Mouse (Mus musculus) embryo, embryonic 11.5 days (tissue): ENCODE data around the gene Olfr577.

Experiments
- DNase-seq: peaks from one replicate; pipeline ENCODE4 v3.0.0-alpha.2; 2012; ENCODE audit warnings: low read depth, low spot score

The Olfr577 gene

DNA sequence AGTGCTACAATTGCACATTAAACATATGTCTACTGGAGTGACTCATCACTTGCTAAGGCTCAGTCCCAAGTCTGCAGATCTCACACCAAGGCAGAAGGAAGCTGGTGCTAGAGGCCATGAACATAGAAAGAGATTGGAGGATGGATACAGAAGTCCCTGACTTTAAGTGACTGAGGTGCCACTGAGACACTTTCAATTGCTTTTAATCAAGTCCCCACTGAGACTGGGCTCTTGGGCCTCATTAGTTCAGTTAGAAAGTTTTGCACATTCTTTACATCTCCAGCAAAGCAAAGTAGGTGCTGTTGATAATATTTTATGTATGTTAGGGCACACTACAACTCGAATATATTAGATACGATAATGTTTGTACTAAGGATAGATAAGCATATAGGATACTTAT is at the start of gene Olfr577:
TSS of gene Olfr577 (minus strand) at position 101 of the 400 bp plus-strand sequence.
- no peak for DNase-seq

DNA sequence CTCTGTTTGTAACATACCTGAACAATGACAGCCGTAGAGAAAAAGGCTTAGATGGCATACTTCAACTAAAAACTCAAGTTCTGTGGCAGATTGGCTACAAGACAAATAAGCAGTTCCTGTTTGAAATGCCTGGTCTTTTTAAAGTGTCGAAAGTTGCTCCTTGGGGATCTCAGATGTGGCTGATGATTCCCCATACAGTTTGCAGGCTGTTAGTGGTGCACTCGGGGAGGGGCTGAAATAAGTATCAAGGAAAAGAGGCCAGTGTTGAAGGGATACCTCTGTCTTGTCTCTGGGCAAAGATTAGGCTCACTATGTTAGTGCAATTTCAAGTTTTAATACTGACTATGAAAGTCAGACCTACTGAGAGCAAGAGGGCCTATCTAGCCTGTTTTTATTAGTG is 13.5 kb upstream of the Olfr577 start, which contains the start of gene Olfr578:
TSS of gene Olfr578 (minus strand) at position 101 of the 400 bp plus-strand sequence.
- no peak for DNase-seq

DNA sequence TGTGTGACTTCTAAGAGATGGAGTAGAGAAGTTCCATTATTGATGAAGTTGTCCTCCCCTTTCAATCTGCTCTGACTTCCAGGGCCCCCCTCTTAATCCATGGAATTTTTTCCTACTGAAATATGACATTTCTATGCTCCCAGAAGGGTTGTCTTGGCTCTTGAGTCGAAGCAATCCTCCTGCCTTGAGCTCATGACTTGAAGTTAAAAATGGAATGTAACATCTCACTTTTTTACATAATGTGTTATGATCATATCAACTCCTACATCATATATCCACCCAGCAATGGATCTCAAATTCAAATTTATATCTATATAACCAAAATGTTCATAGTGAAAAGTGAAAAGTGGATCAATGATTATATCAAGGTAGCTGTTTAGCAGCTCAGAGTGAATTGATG is 1.3 kb downstream of the Olfr577 start:
- DNase-seq = no peak

DNA sequence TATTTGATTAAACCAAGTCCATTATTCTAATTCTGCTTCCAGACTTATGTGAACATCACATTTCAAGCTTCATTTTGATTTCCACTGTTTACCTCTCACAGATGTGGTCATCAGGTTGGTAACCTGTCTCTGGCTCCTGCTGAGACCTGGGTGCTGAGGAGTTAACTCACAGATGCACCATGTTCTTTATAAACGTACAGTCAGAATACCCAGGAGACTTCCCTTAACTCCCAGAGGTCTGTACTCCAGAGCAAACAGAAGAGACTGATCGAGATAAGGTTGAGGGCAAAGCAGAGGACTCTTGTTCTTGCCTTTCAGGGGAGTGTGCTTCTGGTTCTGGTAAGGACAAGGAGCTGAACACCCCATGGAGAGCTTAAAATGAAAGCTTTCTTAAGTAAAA is 13.4 kb downstream of the Olfr577 start, which contains the start of gene Olfr576:
TSS of gene Olfr576 (plus strand) at position 301 of the 400 bp plus-strand sequence.
- no peak for DNase-seq

DNA sequence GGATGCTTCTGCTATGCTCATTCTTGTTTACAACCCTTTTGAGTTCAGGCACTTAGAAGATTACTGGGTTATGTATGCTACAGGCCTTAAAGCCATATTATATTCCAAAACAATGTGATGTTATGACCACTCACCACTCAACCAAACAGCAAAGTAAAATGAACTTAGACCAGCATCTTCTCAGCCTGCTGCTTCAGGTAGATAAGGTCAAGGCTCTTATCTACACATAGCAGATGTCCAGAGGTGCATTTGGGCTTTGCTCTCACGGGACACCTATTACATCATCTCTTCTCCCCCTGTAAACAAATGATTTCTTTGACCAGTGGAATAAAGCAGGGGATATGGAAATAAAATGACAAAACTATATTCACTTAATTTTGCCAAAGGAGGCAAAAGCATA is 17.1 kb downstream of the Olfr577 start, which contains the start of gene Olfr575:
TSS of gene Olfr575 (minus strand) at position 183 of the 400 bp plus-strand sequence.
- DNase-seq = no peak

- no peak for DNase-seq
These were observed 17.6 kb downstream of the Olfr577 start for GRCm38 (mm10) chr7:102958137-102958536.

DNA sequence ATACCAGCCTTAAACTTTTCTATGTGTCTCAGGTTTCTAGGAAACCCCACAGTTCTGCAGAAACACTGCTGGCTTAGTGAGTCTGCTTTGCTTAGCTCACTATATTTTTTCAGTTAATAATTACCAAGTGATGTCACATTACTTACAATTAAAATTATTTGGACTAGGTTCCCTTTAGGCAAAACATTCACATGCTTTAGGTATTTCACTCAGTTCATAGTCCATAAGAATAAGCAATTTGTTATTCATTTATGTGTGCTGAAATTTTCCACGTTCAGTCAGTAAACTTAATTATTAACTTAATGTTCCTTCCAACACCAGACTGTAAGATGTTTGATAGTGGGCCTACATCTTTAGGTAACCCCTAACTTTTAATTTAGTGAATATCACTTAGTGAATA is 25.0 kb downstream of the Olfr577 start:
- no peak for DNase-seq

GRCm38 (mm10) chr7:102948167-102948566 is 27.6 kb downstream of the Olfr577 start, which contains the start of gene Olfr574:
TSS of gene Olfr574 (plus strand) at chr7:102948467.
- no peak for DNase-seq

- DNase-seq = no peak
These were observed 32.3 kb downstream of the Olfr577 start for GRCm38 (mm10) chr7:102943417-102943816.

- no peak for DNase-seq
These were observed 33.3 kb downstream of the Olfr577 start, which contains the start of gene Olfr573-ps1 for GRCm38 (mm10) chr7:102942475-102942874. TSS of gene Olfr573-ps1 (minus strand) at chr7:102942575.

DNA sequence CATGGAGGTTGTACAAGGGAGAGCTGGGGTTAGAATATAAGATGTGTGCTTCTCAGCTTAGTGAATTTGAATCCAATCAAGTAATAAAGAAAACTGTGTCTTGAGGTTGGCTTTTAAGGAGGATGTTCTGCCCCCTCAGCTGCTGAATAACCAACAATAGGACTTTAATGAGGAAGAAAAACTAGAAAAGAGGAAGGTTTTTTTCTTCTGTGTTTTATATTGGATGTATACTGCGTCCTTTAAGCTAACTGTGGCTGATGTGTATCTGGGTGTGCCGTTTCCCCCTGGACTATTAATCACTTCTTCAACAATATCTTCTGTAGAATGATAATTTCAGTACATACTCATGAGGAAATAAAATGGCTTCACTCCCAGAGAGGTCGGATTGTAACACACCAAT is 48.6 kb downstream of the Olfr577 start:
- DNase-seq = no peak

DNA sequence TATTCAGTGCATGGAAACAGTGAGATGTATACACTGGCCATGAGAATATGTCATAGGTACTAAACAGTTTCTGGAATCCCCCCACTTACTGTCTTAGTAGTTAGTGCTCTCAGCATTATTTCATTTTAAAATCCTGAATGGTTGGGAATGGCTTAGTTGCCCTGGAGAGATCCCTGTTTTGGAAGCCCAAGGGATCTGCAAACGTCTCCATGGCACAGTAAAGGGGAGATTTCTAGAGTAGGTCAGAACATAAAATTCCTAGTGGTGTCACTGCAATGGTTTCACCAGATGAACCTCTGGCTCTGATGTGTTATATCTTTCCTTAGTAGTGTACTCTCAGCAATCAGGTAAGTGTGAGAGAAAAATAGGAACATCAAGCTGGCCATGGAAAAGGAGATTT is 51.6 kb downstream of the Olfr577 start, which contains the start of gene Olfr572:
TSS of gene Olfr572 (plus strand) at position 301 of the 400 bp plus-strand sequence.
- DNase-seq = no peak
